Mouse (Mus musculus) adrenal gland, postnatal 14 days (tissue): ENCODE data around the gene Zfp185. TPM values are rescaled to one million over a fixed set of nuclear protein-coding genes. Genes with fewer than 3 reads are reported as not detected.

Experiments used
- DNase-seq: peaks from one replicate; pipeline ENCODE4 v3.0.0; 2021; ENCODE audit warnings: mixed read lengths
- long read RNA-seq, 2 experiments: library from polyadenylated mRNA; stranded (forward); transcript quantifications; one replicate each; pipeline ENCODE4 v2.0.0; 2021
- total RNA-seq: library from RNA; stranded (reverse); gene quantifications from 2 replicates; pipeline ENCODE4 v1.2.3, GENCODE M21; 2021

Zfp185 gene
- 2.6 and 4.7 TPM in 2 replicates for total RNA-seq
- long read RNA-seq, experiment 1, result 0 reads
- long read RNA-seq, experiment 2, partial matches to known transcripts, result 1 of 3 reads
- long read RNA-seq, experiment 2, other reads (novel, unspliced or antisense), result 0 of 3 reads

DNA sequence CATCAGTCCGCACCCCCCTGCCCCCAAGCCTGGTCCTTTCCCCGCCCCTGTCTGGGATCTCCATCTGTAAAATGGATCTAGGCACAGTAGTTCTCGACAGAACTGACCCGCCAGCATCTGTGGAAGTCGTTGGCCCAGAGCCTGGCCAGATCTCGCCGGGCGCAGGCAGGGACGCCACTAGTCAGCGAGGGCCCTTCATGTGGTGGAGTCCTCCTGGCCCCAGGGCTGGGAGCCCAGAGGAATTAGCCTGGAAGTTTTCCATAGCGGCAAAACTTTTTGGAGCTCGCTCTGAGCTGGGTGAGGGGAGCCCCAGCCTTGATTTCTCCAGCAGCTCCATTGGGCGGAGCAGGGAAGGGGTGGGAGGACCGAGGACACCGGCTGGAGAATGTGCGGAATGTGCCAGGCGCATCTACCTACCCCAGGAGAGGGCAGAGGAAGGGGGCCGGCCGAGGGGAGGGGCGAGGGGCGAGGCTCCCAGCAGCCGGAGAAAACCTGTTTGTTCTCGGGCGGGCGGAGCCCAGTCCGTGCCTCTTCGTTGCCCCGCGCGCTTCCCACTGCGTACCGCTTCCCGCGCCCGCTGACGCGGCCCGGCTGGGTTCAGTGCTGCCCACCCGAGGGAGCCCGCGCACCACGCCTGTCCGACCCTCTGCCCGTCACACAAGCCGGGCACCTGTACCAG, at the start of gene Zfp185:
Gene Zfp185 (plus strand): TSS at position 499 of the 679 bp plus-strand sequence.
- DNase-seq, result peak; percentile 62

DNA sequence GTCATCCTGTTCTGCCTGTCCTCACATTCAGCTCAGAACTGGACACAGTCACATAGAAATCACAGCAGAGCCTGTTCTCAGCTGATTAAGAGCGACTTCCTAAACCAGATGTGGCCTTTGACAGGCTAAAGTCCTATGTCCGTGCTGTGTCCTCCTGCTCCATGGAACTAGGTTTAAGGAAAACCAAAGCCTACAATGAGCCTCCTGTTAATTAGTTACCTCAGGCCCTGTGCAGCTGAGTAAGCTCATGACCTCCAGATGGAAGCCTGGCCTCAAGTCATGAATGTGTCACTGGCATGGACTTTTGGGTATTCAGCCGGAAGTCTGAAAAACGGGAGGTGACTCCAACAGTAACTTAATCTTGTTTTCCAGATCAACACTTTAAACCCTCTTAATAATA, 33.7 kb upstream of the Zfp185 start:
- no peak for DNase-seq

DNA sequence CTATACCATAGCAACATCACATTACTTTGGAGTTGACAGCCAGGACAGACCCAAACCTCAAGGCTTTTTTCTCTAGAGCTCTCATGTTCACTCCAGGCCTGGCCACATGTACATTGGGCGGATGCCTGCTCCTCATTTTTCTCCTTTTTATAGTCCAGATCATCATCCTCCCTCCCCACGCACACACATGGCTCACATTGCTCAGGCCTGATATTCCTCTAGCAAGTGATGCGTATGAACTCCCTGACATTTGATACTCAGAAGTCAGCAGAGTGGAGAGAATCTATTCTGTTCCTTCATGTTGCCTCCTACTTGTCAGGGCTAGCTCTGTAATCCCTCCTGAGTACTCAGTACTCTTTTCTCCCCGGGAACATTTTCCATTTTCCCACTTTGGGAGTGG, 30.7 kb upstream of the Zfp185 start:
- DNase-seq, result no peak

DNA sequence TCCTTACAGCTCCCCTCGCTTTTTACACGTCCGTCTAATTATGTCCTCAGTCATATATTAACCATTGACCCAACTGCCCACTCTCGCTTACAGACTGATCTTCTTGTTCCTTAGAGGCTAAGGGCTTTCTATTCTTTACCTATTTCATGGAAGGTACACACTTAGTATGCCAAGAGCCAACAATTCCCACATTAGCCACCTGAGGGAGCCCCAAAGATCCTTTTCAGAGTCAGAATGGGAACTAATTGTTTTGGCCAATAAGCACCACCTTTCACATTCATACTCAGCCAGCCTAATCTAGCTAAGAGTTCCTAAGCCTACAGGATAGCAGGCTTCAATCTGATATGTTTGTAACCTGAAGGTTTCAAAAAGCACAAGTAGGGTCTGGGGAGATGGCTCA, 26.7 kb upstream of the Zfp185 start:
- DNase-seq, result peak; percentile 31

DNA sequence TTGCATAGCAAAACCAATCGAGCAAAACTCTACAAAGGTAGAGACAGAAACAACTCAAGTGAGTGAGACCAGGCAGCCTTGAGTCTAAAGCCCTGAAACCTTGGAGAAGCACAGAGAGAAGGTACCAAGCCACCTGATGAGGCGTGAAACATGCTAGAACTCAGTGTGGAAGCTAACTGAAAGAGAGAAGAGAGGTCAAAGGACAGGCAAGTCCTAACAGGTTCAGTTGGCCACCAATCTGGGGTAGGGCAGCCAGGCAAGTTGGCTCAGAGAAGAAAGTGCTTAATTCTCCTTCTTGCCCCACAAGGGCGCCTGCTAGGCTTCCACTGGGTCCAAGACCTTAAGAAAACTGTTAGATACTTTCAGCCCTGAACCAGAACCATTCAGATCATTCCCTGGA, 25.6 kb upstream of the Zfp185 start:
- no peak for DNase-seq

DNA sequence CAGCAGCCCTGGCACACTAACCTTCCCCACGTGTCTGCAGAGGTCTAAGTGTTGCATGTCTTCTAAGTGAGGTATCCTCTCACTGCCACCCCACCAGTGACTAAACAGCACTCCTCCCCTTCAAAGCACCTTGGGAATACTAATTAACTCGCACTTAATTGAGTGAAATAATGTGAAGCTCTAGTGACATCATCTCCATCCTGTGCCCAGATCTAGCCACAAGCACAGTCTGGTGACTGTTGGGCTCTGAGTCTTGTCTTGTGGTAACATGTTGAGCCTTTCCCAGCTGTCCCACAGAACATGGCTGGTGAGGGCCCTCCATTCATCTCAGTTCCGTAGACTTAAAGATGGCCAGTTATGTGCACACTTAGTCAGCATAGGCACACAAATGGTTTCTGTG, 24.4 kb upstream of the Zfp185 start:
- DNase-seq, result no peak

DNA sequence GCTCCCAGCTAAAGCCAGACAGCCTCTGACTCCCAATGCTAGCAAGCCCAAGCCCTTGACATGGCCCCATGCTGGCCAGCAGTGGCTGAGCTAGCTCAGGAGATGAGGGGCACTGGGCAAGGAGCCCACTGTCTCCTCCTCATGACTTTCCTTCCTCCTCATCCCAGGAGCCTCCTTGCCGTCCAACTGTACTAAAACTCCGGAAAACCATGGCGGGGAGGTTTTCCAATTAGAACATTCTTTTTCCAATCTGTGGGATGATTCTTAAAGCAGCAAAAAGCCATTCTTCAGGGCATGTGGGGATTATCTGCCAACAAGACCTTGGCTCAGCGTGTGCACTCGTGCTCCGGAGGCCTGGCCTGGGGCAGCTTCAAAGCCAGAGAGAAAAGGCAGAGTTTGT, 4.3 kb upstream of the Zfp185 start:
- DNase-seq, result peak; percentile 13

DNA sequence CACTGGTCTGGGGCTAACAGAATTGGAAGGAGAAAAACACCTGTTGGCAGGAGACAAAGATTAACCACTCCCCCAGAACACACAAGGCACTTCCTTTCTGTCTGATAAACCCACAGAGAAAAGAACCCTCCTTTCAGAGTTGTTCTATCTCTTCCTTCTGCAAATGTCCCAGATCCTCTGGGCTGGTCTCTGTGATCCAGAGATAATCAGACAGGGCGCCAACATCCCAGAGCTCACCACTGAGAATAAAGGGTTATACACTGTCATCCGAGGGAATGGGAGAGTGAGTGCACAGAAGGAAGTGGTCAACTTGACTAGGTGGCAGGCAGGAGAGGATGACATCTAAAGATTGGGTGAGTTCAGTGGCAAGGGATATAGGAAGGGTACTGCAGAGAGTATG, 1.5 kb upstream of the Zfp185 start:
- no peak for DNase-seq

DNA sequence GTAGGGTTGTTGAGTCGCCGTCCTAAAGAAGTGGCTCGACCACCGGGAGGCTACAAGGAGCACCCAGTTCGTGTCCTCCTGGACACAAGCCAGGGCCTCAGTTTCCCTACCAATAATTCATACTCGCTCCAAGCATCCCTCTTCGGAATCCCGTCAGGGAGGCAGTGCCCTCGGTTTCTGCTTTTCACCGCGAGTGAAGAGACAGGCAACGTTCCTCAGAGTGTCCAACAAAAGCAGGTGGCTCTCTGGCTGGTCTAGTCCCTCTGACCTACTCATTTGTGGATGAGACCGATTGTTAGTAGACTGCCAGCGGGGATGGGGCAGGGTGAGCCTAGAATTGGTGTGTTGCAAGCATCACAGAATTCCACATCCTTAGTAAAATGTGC, 374 bp downstream of the Zfp185 start:
- DNase-seq, result no peak

DNA sequence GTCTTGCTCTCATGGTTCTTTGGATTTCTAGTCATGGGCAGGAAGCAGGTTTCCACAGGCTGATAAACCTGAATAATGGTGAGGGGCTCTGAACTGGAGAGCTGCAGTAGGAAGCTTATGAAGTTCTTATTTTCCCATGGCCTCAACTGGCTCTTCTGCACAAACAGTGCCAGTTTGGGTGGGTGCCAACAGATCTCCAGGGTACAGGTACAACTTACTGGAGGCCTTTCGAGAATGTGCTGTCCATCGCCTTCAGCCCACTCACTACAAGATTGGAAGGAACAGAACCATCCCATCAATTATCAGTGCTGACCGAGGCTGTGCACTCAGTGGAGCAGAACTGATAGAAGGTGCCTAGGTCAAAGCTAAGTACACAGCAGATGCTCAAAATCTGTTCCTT, 1.3 kb downstream of the Zfp185 start:
- DNase-seq, result no peak

DNA sequence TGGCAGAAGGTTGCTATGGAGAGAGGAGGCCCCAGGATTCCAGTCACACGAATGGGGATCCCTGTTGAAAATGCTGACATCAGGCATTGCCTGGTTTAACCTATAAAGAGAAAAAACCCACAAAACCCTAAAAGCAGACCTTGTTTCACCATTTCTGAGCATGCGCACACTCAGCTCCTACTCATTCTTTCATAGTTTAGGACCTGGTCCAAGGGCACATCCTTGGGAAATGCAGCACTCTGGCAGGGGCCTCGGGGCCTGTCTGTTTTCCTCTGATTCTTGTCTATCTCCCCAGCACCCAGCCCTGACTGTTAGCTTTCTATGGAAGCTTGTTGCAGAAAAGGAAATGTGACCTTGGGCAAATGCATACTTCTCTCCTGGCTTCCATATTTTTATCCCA, 3.4 kb downstream of the Zfp185 start:
- peak; percentile 37 for DNase-seq

DNA sequence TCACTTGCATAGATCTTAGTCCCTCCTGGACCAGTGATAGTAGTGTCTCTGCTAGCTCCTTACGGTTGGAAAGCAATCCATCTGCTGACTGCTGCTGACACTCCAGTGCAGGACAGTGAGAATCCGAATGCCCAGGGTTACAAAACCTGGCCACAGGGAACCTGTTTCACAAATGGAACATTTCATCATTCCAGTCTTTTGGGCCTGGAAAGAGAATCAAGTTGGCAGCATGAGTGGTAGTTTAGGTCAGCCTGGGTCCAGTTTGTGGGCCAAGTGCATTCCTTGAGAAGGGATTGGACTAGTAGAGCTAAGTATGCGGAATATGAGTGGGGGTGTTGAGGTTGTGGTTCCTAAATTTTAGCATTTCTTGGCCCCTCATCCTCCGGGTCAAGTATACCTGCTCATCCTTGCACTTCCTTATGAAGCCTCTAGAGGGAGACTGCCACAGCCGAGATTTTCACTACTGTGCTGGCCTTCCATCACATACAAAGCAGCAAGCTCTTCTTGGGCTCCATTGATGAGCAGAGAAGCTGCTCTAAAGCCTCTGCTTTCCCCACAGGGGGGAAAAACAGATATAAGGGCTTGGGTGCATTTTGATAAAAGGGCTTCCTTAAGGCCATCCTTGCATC, 5.3 kb downstream of the Zfp185 start:
- peak; percentile 32 for DNase-seq

DNA sequence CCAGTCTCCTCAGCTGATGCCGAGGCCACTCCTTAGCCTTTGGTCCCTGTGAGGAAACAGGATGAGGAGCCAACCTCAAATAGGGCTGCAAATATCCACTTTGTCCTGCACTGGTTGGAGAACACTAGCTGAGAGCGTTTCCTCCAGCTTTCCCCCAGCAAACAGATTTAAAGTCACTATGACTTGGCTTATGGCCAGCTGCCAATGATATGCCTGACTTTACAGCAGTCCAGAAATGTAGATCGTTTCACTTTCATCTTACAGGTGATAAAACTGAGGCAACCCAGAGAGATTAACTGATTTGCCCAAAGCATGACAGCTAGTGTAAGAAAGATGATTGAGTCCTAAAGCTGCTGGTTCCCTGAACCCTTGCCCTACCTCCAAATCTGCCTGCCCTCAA, 8.4 kb downstream of the Zfp185 start:
- no peak for DNase-seq

DNA sequence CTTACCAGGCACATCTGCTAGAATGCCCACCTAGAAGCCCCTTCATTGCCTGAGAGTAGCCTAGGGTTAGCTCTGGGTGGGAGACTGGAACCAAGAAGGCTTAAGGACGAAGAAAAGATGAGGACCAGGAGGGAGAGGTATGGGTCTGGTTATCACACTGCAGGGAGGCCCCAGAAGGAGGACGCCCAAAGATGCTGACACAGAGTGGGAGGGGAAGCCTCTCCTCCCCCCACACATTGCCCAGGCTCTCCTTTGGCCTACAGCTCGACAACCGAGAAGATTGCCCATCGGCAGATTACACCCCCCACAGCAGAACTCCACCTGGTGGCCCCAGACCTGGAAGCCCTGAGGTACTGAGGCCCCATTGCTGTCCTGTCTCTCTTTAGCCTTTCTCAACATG, 16.0 kb downstream of the Zfp185 start:
- no peak for DNase-seq

DNA sequence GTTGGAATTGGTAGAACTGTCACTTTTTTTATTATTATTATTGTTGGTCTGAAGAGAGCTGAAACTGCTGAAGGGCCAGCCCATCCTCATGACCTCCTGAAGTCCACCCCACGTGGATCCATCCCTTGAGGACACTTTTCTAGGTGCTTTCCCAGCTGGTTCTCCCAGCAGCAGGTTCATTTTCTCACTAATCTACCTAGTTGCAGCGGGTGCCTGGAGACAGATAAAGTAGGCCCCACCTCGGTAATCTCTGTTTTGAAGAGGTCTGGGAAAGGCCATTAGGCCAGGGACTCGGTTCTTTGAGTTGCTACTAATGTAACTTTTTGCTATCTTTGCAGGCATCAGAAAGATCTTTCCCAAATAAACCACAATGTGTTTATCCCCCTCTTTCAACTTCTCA, 18.5 kb downstream of the Zfp185 start:
- no peak for DNase-seq

DNA sequence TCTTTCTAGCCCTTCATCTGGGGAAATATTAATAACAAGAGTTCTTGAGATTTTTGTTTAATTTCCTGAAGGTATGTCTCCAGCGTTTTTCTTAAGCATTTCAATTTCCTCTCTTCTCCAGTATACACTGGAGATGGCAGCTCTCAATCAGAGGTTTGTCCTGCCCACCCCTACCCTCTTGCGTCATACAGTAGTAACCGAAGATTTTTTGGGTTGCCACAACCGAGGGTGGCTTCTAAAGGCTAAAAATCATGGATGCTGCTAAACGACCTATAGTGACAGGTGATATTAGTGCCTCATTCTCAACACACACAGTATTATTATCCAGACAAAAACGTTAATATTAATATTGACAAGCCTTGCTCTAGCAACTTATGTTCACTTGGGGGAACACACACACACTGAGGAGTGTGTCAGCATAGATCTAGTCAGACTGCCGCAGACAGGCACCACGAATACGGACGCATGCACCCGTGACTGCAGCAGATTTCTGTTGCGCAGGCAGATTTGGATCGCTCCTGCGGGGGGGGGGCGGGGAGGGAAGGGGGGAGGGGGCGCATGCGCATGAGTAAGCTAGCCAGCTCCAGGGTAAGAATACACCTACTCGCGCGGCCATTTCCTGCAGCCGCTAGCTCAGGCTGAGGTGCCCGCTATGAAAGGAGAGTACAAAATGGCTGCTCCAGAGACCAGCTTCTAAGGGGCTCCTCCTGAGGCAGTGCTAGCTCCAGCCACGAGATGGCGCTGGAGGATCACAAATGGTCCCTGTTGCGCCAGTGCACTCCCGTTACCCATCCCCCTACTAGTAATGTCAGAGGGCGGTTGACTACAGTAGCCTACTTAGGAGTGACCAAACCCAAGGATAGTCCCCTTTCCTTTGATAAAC, 20.7 kb downstream of the Zfp185 start:
- DNase-seq, result peak; percentile 93

DNA sequence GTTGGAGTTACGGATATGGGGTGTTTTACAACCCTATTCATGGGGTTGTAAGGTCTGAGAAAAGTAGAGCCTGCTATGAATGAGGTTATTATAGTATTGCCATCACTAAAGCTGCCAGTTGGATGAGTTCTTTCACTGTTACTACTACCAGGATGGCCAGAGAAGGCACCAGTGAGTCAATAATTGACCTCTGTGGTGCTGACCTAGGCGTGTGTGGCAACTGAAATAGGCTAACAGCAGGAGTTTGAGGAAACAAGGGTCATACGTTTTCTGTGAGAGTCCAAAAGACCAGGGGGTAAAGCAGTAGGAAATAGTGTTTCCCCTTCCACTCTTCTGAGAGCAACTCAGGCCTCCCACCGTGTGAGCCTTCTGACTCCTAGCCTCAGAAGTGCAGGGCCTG, 25.7 kb downstream of the Zfp185 start:
- DNase-seq, result no peak

DNA sequence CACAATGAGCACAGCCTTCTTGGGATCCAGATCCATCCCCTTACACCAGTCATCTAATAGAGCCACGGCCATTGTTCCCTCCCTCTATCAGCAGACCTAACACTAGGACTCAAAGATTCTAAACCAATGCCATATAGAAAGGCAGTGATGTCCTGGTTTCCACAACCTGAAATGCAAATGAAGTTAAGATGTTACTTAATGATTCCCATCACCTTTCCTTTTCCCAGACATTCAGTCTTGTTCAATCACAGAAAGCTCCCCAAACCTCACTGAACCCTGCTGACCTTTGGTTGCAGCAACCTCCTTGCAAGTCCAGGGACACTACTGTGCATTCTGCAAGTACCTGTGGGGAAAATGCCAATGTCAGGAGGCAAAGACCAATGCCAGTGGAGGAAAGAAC, 49.9 kb downstream of the Zfp185 start, which contains the start of gene Pnma5:
Gene Pnma5 (minus strand): TSS at position 101 of the 400 bp plus-strand sequence.
- DNase-seq, result no peak

DNA sequence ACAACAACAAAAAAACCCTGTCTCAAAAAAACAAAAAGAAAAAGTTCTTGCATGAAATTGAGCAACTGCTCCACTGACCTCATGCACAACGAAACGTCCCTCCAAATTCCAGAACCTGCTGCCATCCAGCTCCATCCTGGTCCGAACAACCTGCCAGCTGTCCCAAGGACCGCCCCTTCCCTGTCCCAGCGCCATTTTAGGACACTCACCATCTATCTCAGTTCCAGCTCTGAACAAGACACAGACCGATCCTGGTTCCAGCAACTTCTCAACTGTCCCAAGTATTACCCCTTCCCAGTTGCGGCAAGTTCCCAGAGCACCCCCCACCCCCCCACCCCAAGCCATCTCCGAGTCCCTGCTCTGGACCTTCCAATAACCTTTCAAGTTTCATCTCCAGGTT, 51.7 kb downstream of the Zfp185 start:
- DNase-seq, result no peak

DNA sequence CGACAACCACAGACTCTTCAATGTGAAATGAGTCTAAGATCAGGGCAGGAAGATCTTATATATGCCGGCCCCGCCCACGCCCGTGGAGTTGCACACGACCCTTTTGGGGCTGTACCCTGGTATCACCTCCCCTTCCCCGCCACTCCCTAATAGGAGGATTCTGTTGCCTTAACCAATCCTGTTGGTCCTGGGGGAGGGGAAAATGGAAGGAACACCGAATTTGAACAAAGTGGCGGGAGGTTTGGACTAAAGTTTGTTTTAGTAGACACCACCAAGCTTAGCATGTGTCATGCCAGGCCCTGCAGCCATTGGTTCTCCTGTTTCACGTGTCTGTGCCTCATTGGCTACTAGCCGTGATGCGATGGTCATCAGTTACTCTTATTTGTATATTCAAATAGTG, 52.5 kb downstream of the Zfp185 start:
- DNase-seq, result no peak

DNA sequence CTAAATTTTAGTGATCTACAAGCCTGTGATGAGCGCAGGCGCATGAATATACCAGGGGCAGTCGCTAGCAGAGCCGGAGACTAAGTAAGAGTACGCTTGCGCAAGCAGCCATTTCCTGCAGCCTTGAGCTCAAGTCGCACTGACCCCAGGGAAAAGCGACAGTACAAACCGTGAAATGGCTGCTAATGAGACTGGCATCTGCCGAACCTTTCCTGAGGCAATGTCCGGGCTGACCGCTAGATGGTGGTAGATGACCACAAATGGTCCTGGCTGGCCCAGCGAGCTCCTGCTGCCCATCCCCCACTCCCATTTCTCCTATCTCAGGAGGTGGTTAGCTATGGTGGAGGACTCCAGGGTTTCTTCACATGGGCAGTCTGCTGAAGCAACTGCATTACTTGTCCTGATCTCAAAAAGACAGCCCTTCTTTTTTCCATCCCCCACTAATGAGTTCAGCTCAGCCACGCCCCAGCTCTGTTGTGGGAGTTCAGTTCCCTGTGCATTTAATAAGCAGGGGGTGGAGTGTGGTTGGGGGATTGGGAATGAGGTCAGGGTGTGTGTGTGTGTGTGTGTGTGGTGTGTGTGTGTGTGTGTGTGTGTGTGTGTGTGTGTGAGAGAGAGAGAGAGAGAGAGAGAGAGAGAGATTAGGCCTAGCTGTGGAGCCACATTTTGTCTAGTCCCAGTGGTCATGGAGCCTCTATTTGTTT, 66.9 kb downstream of the Zfp185 start:
- peak; percentile 94 for DNase-seq

DNA sequence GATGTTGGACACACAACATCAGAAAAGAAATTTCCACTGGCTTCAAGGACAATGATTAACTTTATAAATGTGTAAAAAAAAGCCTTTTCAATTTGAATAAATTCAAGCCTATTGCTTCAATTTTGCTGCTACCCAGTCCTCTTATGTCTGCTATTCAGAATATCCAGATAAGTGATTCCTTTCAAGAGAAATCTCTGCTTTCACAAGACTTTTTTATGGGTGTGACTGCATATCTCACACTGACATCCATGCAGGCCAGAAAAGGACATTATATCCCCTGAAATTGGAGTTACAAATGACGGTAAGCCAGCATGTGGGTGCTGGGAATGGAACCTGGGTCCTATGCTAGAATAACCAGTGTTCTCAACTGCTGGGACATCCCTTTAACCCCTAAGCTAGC, 74.4 kb downstream of the Zfp185 start:
- DNase-seq, result no peak
